Mouse (Mus musculus) heart, postnatal 0 days (tissue): ENCODE data around the gene Crim1.

ENCODE experiments used
- CTCF ChIP-seq: IDR thresholded peaks from 2 replicates; pipeline ENCODE4 v1.5.1; 2016; ENCODE audit warnings: antibody characterized with exemption, control low read depth, low read depth
- EP300 ChIP-seq: IDR thresholded peaks from 2 replicates; pipeline ENCODE4 v1.6.1; 2016; ENCODE audit warnings: antibody characterized with exemption, low read depth

DNA sequence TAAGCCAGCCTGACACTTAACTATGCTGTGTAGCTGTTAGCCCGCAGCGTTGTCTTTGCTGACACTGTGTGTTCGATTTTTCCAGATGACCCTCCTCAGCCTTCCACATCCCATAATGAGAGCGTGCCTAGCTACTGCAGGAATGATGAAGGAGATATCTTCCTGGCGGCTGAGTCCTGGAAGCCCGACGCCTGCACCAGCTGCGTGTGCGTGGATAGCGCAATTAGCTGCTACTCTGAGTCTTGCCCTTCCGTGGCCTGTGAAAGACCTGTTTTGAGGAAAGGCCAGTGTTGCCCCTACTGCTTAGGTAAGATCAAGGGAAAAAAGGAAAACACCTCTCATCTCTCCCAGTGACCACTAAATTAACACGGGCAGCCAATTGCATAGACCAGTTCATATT is 154.8 kb downstream of the Crim1 start:
- TF ChIP-seq CTCF (no peak), EP300 (no peak)
